Mouse (Mus musculus) monocyte, adult 5-6 weeks (primary cell): ENCODE data around the gene Emc9. TPM values are rescaled to one million over a fixed set of nuclear protein-coding genes. Genes with fewer than 3 reads are reported as not detected.

ENCODE experiments used
- ATAC-seq: fragments of 153-309, 156-312 bp; replicated peaks from 2 replicates; pipeline ENCODE4 v1.8.0; 2017; ENCODE audit warnings: mild to moderate bottlenecking; ENCODE audit not compliant: low TSS enrichment, insufficient number of reproducible peaks, severe bottlenecking, poor library complexity, low FRiP score
- total RNA-seq: library from RNA; stranded (forward); fragments of 200-1000, 200-491, 200-594 nt; gene quantifications from 3 replicates; pipeline ENCODE4 v1.2.3, GENCODE M21; 2017

Gene Emc9
- total RNA-seq, 1 experiment from 2014 or later, result 13.0 TPM

- ATAC-seq, result no peak
These were observed 7.1 kb upstream of the Emc9 start for GRCm38 (mm10) chr14:55592226-55592625.

DNA sequence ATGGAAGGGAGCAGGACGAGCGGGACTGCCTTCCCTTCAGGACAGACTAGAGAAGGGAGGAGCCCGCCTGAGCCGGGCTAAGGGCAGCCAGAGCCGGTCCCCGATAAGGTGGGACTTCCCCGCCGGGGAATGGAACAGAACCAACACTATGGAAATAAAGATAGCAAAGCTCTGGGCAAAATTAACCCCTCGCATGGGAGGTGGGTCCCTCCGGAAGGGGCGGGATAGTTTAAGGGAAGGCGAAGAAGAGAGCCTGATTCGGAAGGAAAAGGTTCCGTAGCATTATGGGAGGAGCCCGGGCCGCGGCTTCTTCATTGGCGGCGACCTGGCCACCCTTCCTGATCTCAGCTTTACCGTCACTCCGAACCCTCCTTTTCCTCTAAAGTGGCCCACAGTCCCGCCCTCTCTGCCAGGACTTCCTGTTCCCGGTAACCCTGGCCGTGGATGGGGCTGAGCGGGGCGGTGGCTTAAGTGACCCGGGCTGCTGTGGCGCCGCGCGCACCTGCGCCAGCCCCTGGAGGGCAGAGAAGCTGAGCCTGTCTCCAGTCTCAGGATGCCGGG is 6.3 kb upstream of the Emc9 start, which contains the start of gene Rnf31:
Gene Rnf31, plus strand, starts transcription at position 378 of the 561 bp plus-strand sequence.
- ATAC-seq, result peak; percentile 88

GRCm38 (mm10) chr14:55590748-55591330 is 5.7 kb upstream of the Emc9 start, which contains the start of gene Psme2:
Gene Psme2 (minus strand): TSS chr14:55591113.
- ATAC-seq, result peak; percentile 92

- no peak for ATAC-seq
These were observed 4.8 kb upstream of the Emc9 start for GRCm38 (mm10) chr14:55589771-55590448.

DNA sequence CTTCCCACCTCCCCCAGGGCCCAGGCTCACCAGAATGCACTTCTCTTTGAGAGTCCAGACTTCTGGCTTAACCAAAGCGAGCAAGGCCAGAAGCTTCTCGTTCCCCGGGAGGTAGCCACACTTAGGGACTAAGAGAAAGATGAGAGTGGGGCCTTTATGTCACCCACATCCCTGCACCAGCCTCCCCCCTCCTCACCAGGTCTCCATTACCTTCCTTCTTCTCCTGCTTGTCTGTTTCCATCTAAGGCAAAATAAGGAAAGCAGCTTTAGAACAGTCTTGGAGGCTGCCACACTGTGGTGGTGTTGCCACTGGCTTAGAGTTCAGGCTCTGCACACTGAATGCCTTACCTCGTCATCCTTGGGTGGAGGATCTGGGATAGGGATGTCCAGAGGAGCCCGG is 4.2 kb upstream of the Emc9 start:
- ATAC-seq, result no peak

GRCm38 (mm10) chr14:55586149-55586548 is 1.0 kb upstream of the Emc9 start:
- no peak for ATAC-seq

DNA sequence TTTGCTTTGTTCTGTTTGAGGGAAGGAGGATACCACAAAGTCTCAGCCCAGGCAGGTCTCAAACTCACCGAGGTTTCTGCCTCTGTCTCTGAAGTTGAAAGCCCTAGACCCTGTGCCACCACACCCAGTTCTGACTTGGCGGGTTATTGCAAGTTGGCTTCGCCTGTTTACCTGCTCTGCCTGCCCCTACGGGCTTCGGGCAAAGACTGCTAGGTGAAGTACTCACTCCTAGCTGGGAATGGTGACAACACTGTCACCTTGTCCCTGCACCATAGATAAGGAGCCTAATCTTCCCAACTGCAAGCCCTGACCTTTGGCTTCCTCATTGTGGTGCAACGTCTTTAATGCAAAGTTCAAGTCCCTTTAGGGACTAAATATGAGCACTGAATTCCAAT is 461 bp upstream of the Emc9 start:
- no peak for ATAC-seq

- no peak for ATAC-seq
These were observed 800 bp downstream of the Emc9 start for GRCm38 (mm10) chr14:55584303-55584701.

DNA sequence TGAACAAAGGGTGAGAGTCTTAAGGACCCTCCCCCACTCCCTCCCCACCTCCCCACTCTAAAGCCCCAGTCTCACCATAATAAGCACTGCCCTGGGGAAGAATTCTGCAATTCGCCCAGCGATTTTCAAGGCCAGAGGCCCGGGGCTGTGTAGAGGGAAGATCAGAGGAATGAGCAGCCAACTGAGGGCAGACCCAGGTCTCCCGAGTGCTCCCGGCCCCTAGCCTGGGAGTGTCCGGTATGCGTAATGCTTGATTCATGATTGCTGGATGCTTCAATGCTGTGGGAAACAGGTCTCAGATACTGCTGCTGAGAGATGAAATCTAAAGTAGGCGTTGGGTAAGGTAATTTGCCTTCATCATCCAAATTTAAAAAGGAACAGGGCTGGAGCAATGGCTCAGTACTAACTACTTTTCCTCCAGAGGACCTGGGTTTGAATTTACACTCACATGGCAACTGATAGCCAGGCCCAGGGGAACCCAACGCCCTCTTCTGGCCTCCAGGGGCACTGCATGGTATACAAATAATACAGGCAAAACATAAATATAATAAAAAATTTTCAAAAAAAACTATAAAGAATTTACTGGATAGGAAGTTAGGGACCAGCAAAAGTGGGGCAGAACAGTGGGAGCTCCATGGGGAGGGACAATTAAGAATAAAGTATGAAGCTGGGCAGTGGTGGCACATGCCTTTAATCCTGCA is 3.0 kb downstream of the Emc9 start:
- ATAC-seq, result no peak

DNA sequence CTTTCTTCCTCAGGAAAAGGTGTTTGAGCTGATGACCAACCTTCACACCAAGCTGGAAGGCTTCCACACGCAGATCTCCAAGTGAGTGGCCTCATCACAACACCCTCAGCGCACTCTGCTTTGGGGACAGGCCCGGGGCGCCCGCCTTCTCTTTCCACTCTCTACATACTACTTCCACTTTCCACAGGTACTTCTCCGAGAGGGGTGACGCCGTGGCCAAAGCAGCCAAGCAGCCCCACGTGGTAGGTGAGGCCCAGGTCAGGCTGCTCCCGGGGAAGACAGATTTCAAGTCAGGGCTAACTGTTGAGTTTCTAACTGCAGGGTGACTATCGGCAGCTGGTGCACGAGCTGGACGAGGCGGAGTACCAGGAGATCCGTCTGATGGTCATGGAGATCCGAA is 4.4 kb downstream of the Emc9 start:
- ATAC-seq, result no peak

GRCm38 (mm10) chr14:55579511-55580496 is 5.3 kb downstream of the Emc9 start:
- no peak for ATAC-seq

DNA sequence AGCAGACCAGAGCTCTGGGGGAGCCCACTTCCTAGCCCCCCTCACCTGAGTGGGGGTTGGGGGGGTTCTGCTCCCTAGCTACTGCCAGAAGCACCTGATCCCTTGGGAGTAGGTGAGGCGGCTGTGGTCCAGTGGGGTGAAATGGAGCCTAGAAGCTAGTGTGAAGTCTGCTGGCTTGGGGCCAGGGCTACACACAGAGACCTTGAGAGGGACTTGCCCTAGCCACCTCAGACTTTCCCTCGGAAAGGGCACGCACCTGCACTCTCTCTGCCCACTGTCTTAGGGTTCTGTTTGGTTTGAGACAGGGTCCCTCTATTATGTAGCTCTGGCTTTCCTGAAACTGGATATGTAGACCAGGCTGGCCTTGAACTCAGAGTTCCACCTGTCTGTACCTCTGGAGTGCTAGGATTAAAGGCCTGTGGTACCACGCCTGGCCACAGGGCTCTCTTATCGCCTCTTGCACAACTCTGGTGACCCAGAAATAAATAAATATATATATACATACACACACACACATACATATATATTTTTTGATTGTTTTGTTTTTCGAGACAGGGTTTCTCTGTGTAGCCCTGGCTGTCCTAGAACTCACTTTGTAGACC is 6.3 kb downstream of the Emc9 start:
- no peak for ATAC-seq

GRCm38 (mm10) chr14:55577871-55578667 is 7.0 kb downstream of the Emc9 start, which contains the start of gene Psme1:
Gene Psme1 (plus strand): TSS chr14:55578123.
- peak; percentile 76 for ATAC-seq

GRCm38 (mm10) chr14:55576376-55576775 is 8.7 kb downstream of the Emc9 start:
- ATAC-seq, result no peak

DNA sequence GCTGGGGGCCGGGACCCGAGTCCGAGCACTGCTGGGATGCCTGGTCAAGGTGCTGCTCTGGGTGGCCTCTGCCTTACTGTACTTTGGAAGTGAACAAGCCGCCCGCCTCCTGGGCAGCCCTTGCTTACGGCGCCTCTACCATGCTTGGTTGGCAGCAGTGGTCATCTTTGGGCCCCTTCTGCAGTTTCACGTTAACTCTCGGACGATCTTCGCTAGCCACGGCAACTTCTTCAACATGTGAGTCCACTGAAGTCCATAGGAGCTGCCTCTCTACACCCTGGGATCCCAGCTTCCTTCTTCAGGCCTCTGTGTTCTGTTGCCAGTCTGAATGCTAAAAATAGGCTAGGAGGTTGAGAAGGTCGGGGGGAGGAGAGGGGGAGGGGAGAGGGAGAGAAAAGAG is 9.4 kb downstream of the Emc9 start:
- no peak for ATAC-seq

- ATAC-seq, result no peak
These were observed 9.8 kb downstream of the Emc9 start, which contains the start of gene Fitm1 for GRCm38 (mm10) chr14:55575302-55575701. Gene Fitm1 (plus strand): TSS chr14:55575617.

DNA sequence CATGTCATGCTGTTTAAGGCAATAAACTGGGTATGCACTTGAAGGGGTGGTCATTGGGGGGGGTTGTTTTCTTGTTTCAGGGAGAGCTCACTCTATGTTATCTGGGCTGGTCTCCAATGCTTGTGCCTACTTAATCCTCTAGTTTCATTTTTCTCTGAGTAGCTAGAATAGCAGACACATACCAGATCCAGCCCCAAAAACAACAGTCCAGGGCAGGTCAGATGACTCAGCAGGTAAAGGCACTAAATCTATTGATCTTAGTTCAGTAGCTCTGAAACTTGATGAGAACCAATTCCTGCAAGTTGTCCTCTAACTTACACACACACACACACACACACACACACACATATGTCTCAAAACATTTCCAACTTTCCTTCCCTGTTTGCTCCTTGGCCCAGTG is 13.3 kb downstream of the Emc9 start:
- ATAC-seq, result no peak
